Comparison of ENCODE assay signal across 9 mouse cellular contexts in the genomic region with DNA sequence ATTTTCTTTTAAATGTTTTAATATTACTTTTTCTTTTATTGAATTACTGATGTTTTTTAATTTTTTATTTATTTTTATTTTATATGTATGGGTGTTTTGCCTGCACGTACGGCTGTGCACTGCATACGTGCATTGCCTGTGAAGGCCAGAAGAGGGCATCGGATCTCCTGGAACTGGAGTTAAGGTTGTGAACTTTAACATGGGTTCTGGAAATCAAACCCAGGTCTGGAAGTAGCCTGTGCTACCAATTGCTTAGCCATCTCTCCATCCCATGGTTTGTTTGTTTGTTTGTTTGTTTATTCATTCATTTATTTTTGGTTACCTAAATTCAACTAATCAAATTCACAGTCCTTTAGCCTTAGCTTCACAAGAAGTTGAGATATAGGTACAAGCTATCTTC. TPM values are rescaled to one million over a fixed set of nuclear protein-coding genes. Genes with fewer than 3 reads are reported as not detected.
A peak's percentile ranks its signal among the peaks of the same experiment; 100 is the strongest.
DNase-seq lines count a peak whose midpoint lies in the region; ATAC-seq and TF ChIP-seq lines count a peak whose summit lies in the region.
"Had no signal": no experiment of that assay in that cellular context is flagged by ENCODE, and none has a peak within 500 bp of the region (broad histone marks: within the 10 kb centered on the region; RNA-seq: fewer than 3 reads in every experiment).

No protein-coding gene starts in this region.

- DNase-seq in cerebellum, postnatal 14 days, result peak; percentile 24 to 45
- peak; percentile 23 for DNase-seq in ovary, postnatal 36 days (ENCODE audit: low spot score)
- no peak for DNase-seq in ovary, adult 18-20 months (ENCODE audit: low spot score)
- peak; percentile 50 to 63 for DNase-seq in heart, postnatal 10 days
- peak; percentile 66 for DNase-seq in lung, embryonic 14.5 days
- peak; percentile 48 for DNase-seq in testis, postnatal 10 days (ENCODE audit: low spot score)
- no peak for DNase-seq in cerebellum, adult 9-11 months

- peaks cover 5% of the 10 kb centered on the region; the same call in 1 of the 2 replicates for H3K4me1 ChIP-seq in lung, embryonic 14.5 days (ENCODE audit: insufficient read depth)

- H3K4me3 ChIP-seq in lung, embryonic 14.5 days (ENCODE audit: low read depth, low read length), result no peak overlapping the region

- peak; percentile 66 for TF ChIP-seq CTCF in lung, embryonic 14.5 days (IDR thresholded peaks at IDR 0.05; ENCODE audit: low read depth)

- no peaks in the 10 kb centered on the region for H3K9me3 ChIP-seq in lung, embryonic 14.5 days (ENCODE audit: low read depth, low read length)
- H3K9me3 ChIP-seq: G1E had no signal

- H3K36me3 ChIP-seq in lung, embryonic 14.5 days (ENCODE audit: insufficient read depth), result no peaks in the 10 kb centered on the region
- H3K36me3 ChIP-seq: G1E had no signal

- intact Hi-C loops in heart, postnatal 10 days (cut with DNase I), result loop anchor here (2.0 kb wide), 1 partner anchor 40 kb away; no protein-coding TSS in a partner anchor

- H3K4me2 ChIP-seq in lung, embryonic 14.5 days, result no peak overlapping the region

- no peak overlapping the region for H3K9ac ChIP-seq in lung, embryonic 14.5 days

- H3K27me3 ChIP-seq in lung, embryonic 14.5 days (ENCODE audit: insufficient read depth, low read length), result no peaks in the 10 kb centered on the region

- WGBS in lung, embryonic 14.5 days, result 51% methylated on average over 4 of the region's 4 CpGs

- H3K27ac ChIP-seq in lung, embryonic 14.5 days (ENCODE audit: low read depth), result no peak overlapping the region

- ATAC-seq in cerebellum, adult (ENCODE audit: insufficient number of reproducible peaks, low FRiP score, low TSS enrichment), result no peak
- no peak for ATAC-seq in lung, embryonic 14.5 days (ENCODE audit: insufficient read depth)

RNA-seq across cellular contexts. Expression of gene Acer2, which starts 10.7 kb away (rescaled TPM):
- total RNA-seq in heart, postnatal 10 days (2021), result 10 to 100 TPM; 14.1 to 23.5 TPM
- polyA plus RNA-seq in lung, embryonic 14.5 days (2014; fragmentation: Nextera tagmentation; extraction: Ambion mirVana), result 28.2 and 32.3 TPM in 2 replicates
- polyA plus RNA-seq: G1E had no signal

RNA-seq across cellular contexts. Expression of gene Rps6, which starts 27.7 kb away (rescaled TPM):
- total RNA-seq in heart, postnatal 10 days (2021), result 100 to 1,000 TPM; 592 to 638 TPM
- 874 and 878 TPM in 2 replicates for polyA plus RNA-seq in lung, embryonic 14.5 days (2014; fragmentation: Nextera tagmentation; extraction: Ambion mirVana)

Comparison
In these comparisons a context has a peak if more than half of its experiments do, and no peak if none do; other contexts are left out.
1. DNase-seq: peak in cerebellum, postnatal 14 days (2 of 2), ovary, postnatal 36 days (single experiment), heart, postnatal 10 days (2 of 2), lung, embryonic 14.5 days (single experiment) and testis, postnatal 10 days (single experiment); none in ovary, adult 18-20 months (single experiment) and cerebellum, adult 9-11 months (single experiment).